Mouse (Mus musculus) heart, embryonic 11.5 days (tissue): Measurements from ENCODE around the gene Ptgs2. TPM values are rescaled to one million over a fixed set of nuclear protein-coding genes. Genes with fewer than 3 reads are reported as not detected.

Source experiments
- ATAC-seq: fragments of 200-750 bp; cut with Nextera tagmentation; replicated peaks from 2 replicates; pipeline ENCODE4 v1.8.0; 2017; ENCODE audit warnings: moderate library complexity; ENCODE audit not compliant: insufficient number of reproducible peaks, low FRiP score, low TSS enrichment
- H3K27ac ChIP-seq: fragments of 300-500 bp; sonication (generic); 2 replicates; pipeline ENCODE4 v1.5.1; 2014; ENCODE audit warnings: mild to moderate bottlenecking, low read depth, low read length
- H3K27me3 ChIP-seq: fragments of 300-500 bp; sonication (generic); 2 replicates; pipeline ENCODE4 v1.6.1; 2014; ENCODE audit warnings: mild to moderate bottlenecking, low read length, mixed read lengths; ENCODE audit not compliant: control insufficient read depth, insufficient read depth
- H3K36me3 ChIP-seq: fragments of 300-500 bp; sonication (generic); 2 replicates; pipeline ENCODE4 v1.6.1; 2014; ENCODE audit warnings: mild to moderate bottlenecking, low read length, moderate library complexity, mixed read lengths; ENCODE audit not compliant: control insufficient read depth, insufficient read depth
- H3K4me1 ChIP-seq: fragments of 300-500 bp; sonication (generic); 2 replicates; pipeline ENCODE4 v1.6.1; 2014; ENCODE audit warnings: low read length; ENCODE audit not compliant: control insufficient read depth, insufficient read depth
- H3K4me2 ChIP-seq: fragments of 300-500 bp; sonication (generic); 2 replicates; pipeline ENCODE4 v1.6.1; 2014; ENCODE audit warnings: mild to moderate bottlenecking, moderate library complexity
- H3K4me3 ChIP-seq: fragments of 300-500 bp; sonication (generic); 2 replicates; pipeline ENCODE4 v1.5.1; 2014; ENCODE audit warnings: low read depth, low read length
- H3K9ac ChIP-seq: fragments of 300-500 bp; sonication (generic); 2 replicates; pipeline ENCODE4 v1.6.1; 2014; ENCODE audit warnings: mild to moderate bottlenecking, low read depth, low read length, moderate library complexity
- H3K9me3 ChIP-seq: fragments of 300-500 bp; sonication (generic); replicated peaks from 2 replicates; pipeline ENCODE4 v1.6.1; 2016; ENCODE audit warnings: low read length; ENCODE audit not compliant: control insufficient read depth
- WGBS: fragments of 180-500 bp; shearing (Covaris S2); extraction: QIAGEN DNeasy Blood & Tissue Kit; methylation state at CpG from one replicate; pipeline ENCODE4 v1.1.7; 2014; ENCODE audit not compliant: insufficient replicate concordance; 5-methylcytosine and 5-hydroxymethylcytosine counted together
- polyA plus RNA-seq: library from polyadenylated mRNA; unstranded; fragments of >200 nt; fragmentation: Nextera tagmentation; extraction: Ambion mirVana; gene quantifications from 2 replicates; pipeline ENCODE4 v1.2.1, GENCODE M21; 2014

Gene Ptgs2
- polyA plus RNA-seq, 1 experiment from 2014 or later: 0.52 TPM

- peak overlapping the region; percentile 75 for H3K4me2 ChIP-seq
- no peak overlapping the region for H3K27ac ChIP-seq
- H3K4me3 ChIP-seq: peak overlapping the region; percentile 48
- H3K9ac ChIP-seq: 0 out of 2 replicates have a peak overlapping the region, but pooled peaks have one; percentile 43
- H3K36me3 ChIP-seq: no peaks in the 10 kb centered on the region
- H3K9me3 ChIP-seq: no peaks in the 10 kb centered on the region
- H3K27me3 ChIP-seq: no peaks in the 10 kb centered on the region
- H3K4me1 ChIP-seq: peaks cover 4% of the 10 kb centered on the region
- under 1% methylated on average over 9 of the region's 9 CpGs for WGBS
- no peak for ATAC-seq
These were observed 457 bp upstream of the Ptgs2 start for GRCm38 (mm10) chr1:150099374-150099773.

- Histone ChIP-seq H3K4me3 (no peak overlapping the region), H3K27ac (no peak overlapping the region), H3K27me3 (no peaks in the 10 kb centered on the region), H3K9me3 (no peaks in the 10 kb centered on the region), H3K36me3 (no peaks in the 10 kb centered on the region), H3K4me1 (peaks cover 4% of the 10 kb centered on the region), H3K4me2 (no peak overlapping the region), H3K9ac (no peak overlapping the region)
- no peak for ATAC-seq
- 72% methylated on average over 6 of the region's 6 CpGs for WGBS
These were observed 4.4 kb downstream of the Ptgs2 start for GRCm38 (mm10) chr1:150104228-150104720.

GRCm38 (mm10) chr1:150106736-150107135 lies 6.9 kb downstream of the Ptgs2 start:
- Histone ChIP-seq H3K4me2 (no peak overlapping the region), H3K9me3 (no peaks in the 10 kb centered on the region), H3K36me3 (no peaks in the 10 kb centered on the region), H3K4me3 (no peak overlapping the region), H3K27ac (no peak overlapping the region), H3K9ac (no peak overlapping the region), H3K27me3 (no peaks in the 10 kb centered on the region), H3K4me1 (no peaks in the 10 kb centered on the region)
- no peak for ATAC-seq
- 85% methylated on average over 7 of the region's 7 CpGs for WGBS

DNA sequence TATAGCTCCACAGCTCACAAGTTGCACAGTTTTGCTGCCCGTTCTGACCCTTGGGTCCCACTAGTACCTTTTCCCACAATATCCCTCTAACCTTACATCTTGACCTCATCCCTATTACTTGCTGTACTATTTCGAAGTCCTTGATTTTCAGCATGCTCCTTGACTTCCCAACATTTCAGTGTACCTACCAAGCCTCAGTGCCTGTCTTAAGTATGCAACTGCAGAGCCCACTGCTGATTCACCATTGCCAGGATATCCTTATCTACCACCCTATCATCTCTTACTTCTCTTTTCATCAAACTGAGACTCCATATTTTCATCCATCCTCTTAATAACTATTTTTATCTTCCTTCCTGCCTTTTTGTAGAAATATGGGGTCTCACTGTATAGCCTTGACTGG lies 9.8 kb downstream of the Ptgs2 start:
- no peak overlapping the region for H3K4me2 ChIP-seq
- H3K36me3 ChIP-seq: no peaks in the 10 kb centered on the region
- no peak overlapping the region for H3K27ac ChIP-seq
- H3K4me3 ChIP-seq: no peak overlapping the region
- 83% methylated on average over 2 of the region's 2 CpGs for WGBS
- H3K9me3 ChIP-seq: no peaks in the 10 kb centered on the region
- no peak overlapping the region for H3K9ac ChIP-seq
- H3K27me3 ChIP-seq: no peaks in the 10 kb centered on the region
- no peak for ATAC-seq
- no peaks in the 10 kb centered on the region for H3K4me1 ChIP-seq

- H3K27me3 ChIP-seq: no peaks in the 10 kb centered on the region
- H3K4me2 ChIP-seq: no peak overlapping the region
- H3K4me3 ChIP-seq: no peak overlapping the region
- no peaks in the 10 kb centered on the region for H3K4me1 ChIP-seq
- no peak overlapping the region for H3K27ac ChIP-seq
- H3K36me3 ChIP-seq: no peaks in the 10 kb centered on the region
- no peaks in the 10 kb centered on the region for H3K9me3 ChIP-seq
- ATAC-seq: no peak; the same call in 1 of the 2 replicates
- WGBS: 71% methylated on average over 7 of the region's 7 CpGs
- no peak overlapping the region for H3K9ac ChIP-seq
These were observed 15.5 kb downstream of the Ptgs2 start for GRCm38 (mm10) chr1:150115352-150115751.

- 63% methylated on average over 5 of the region's 5 CpGs for whole genome bisulfite sequencing
- no peak for ATAC-seq
These were observed 18.5 kb downstream of the Ptgs2 start for GRCm38 (mm10) chr1:150118352-150118751.

GRCm38 (mm10) chr1:150125568-150125967 lies 25.7 kb downstream of the Ptgs2 start:
- H3K9ac ChIP-seq: no peak overlapping the region
- H3K9me3 ChIP-seq: no peaks in the 10 kb centered on the region
- no peak for ATAC-seq
- WGBS: 79% methylated on average over 2 of the region's 2 CpGs
- H3K27me3 ChIP-seq: no peaks in the 10 kb centered on the region
- no peaks in the 10 kb centered on the region for H3K36me3 ChIP-seq
- no peak overlapping the region for H3K4me2 ChIP-seq
- H3K4me3 ChIP-seq: no peak overlapping the region
- no peak overlapping the region for H3K27ac ChIP-seq
- no peaks in the 10 kb centered on the region for H3K4me1 ChIP-seq

More at GRCm38 (mm10) chr1:150118352-150118751, 18.5 kb downstream of the Ptgs2 start:
- H3K27ac ChIP-seq: no peak overlapping the region
- H3K9ac ChIP-seq: no peak overlapping the region
- no peaks in the 10 kb centered on the region for H3K36me3 ChIP-seq
- no peaks in the 10 kb centered on the region for H3K4me1 ChIP-seq
- H3K9me3 ChIP-seq: no peaks in the 10 kb centered on the region
- no peaks in the 10 kb centered on the region for H3K27me3 ChIP-seq
- H3K4me2 ChIP-seq: no peak overlapping the region
- no peak overlapping the region for H3K4me3 ChIP-seq

GRCm38 (mm10) chr1:150130070-150130469 lies 30.2 kb downstream of the Ptgs2 start:
- Histone ChIP-seq H3K4me1 (no peaks in the 10 kb centered on the region), H3K9me3 (no peaks in the 10 kb centered on the region), H3K4me2 (no peak overlapping the region), H3K27me3 (no peaks in the 10 kb centered on the region), H3K36me3 (no peaks in the 10 kb centered on the region), H3K4me3 (no peak overlapping the region), H3K9ac (no peak overlapping the region), H3K27ac (no peak overlapping the region)
- no peak for ATAC-seq
- 83% methylated on average over 6 of the region's 6 CpGs for WGBS

DNA sequence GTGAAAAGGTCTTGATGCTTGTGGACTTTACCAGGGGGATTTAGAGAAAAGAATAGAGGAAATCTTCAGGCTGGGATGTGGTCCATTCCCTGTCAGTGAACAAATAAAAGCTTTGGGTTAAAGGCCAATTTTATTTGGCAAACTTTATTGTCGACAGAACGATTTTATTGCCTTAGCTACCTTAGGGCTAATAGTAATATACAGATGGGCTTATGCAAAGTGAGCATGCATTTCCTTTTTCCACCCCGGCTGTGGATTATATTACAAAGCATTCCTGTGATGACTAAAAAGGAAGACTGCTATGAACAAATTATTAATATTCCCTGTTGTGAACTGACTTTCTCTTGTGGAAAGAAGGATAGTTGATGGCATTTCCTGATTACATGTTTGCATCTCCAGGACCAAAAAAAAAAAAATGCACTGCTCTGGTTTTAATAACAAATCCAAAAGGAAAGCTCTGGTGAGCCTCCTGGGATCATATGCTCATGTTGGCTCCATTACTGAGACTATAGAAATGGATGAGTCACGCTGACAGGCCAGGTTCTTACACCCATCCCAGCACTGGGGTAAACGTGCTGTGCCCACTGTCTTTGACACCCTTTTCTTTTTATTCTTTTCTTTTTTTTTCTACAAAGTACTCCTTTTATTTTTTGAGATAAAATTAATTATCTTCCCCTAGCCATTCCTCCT lies 30.9 kb downstream of the Ptgs2 start:
- no peaks in the 10 kb centered on the region for H3K27me3 ChIP-seq
- no peak overlapping the region for H3K9ac ChIP-seq
- H3K9me3 ChIP-seq: no peaks in the 10 kb centered on the region
- no peaks in the 10 kb centered on the region for H3K36me3 ChIP-seq
- WGBS: 76% methylated on average over 5 of the region's 5 CpGs
- H3K4me1 ChIP-seq: no peaks in the 10 kb centered on the region
- H3K27ac ChIP-seq: no peak overlapping the region
- H3K4me2 ChIP-seq: no peak overlapping the region
- no peak overlapping the region for H3K4me3 ChIP-seq
- ATAC-seq: no peak
